Mouse (Mus musculus) liver, embryonic 16.5 days (tissue): Measurements from ENCODE around the gene Nudt8. TPM values are rescaled to one million over a fixed set of nuclear protein-coding genes. Genes with fewer than 3 reads are reported as not detected.

ENCODE experiments used
- ATAC-seq: fragments of 200-750 bp; cut with Nextera tagmentation; 2 replicates; pipeline ENCODE4 v1.8.0; 2017; ENCODE audit warnings: low read depth, mild to moderate bottlenecking, moderate number of reproducible peaks, moderate library complexity
- H3K27ac ChIP-seq: fragments of 300-500 bp; sonication (generic); 2 replicates; pipeline ENCODE4 v1.5.1; 2014; ENCODE audit warnings: mild to moderate bottlenecking, low read length
- H3K27me3 ChIP-seq: fragments of 300-500 bp; sonication (generic); 2 replicates; pipeline ENCODE4 v1.6.1; 2014; ENCODE audit warnings: low read depth, low read length, mixed read lengths; ENCODE audit not compliant: control insufficient read depth, insufficient read depth
- H3K36me3 ChIP-seq: fragments of 300-500 bp; sonication (generic); 2 replicates; pipeline ENCODE4 v1.6.1; 2014; ENCODE audit warnings: mild to moderate bottlenecking; ENCODE audit not compliant: control insufficient read depth, insufficient read depth
- H3K4me1 ChIP-seq: fragments of 300-500 bp; sonication (generic); 2 replicates; pipeline ENCODE4 v1.6.1; 2014; ENCODE audit warnings: low read depth, low read length, mixed read lengths; ENCODE audit not compliant: control insufficient read depth
- H3K4me2 ChIP-seq: fragments of 300-500 bp; sonication (generic); 2 replicates; pipeline ENCODE4 v1.6.1; 2014; ENCODE audit warnings: low read depth, low read length, mixed read lengths
- H3K4me3 ChIP-seq: fragments of 300-500 bp; sonication (generic); 2 replicates; pipeline ENCODE4 v1.5.1; 2014; ENCODE audit warnings: low read depth, mild to moderate bottlenecking, low read length
- H3K9ac ChIP-seq: fragments of 300-500 bp; sonication (generic); 2 replicates; pipeline ENCODE4 v1.6.1; 2014; ENCODE audit warnings: low read depth, low read length
- H3K9me3 ChIP-seq: fragments of 300-500 bp; sonication (generic); replicated peaks from 2 replicates; pipeline ENCODE4 v1.6.1; 2016; ENCODE audit warnings: low read length; ENCODE audit not compliant: control insufficient read depth
- WGBS: fragments of 180-500 bp; shearing (Covaris S2); extraction: QIAGEN DNeasy Blood & Tissue Kit; methylation state at CpG from one replicate; pipeline ENCODE4 v1.1.7; 2014; ENCODE audit not compliant: insufficient replicate concordance; 5-methylcytosine and 5-hydroxymethylcytosine counted together
- polyA plus RNA-seq: library from polyadenylated mRNA; unstranded; fragments of >200 nt; fragmentation: Nextera tagmentation; extraction: Ambion mirVana; gene quantifications from 2 replicates; pipeline ENCODE4 v1.2.1, GENCODE M21; 2015

The Nudt8 gene
- polyA plus RNA-seq, 1 experiment from 2014 or later, result 12.2 TPM

DNA sequence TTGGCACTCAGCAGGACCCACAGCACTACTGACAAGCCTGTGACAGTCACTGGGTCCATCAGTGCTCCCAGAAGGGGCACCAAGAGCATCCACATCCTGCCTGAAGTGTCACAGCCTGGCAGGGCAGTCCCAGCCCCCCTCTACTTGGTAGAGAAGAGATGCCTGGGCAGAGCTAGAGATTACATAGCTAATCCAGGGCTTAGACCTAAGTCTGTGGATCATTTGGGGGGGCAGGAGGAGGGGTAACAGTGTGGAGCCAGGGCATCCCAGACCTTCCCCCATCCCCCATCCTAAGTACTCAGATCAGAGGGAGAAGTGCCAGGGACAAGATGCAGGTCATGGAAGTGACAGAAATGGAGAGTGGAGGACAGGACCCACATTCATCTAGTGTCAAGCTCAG lies 14.4 kb downstream of the Nudt8 start:
- peak overlapping the region; percentile 71 for H3K27ac ChIP-seq
- no peak for ATAC-seq
- peaks cover 2% of the 10 kb centered on the region; the same call in 1 of the 2 replicates for H3K36me3 ChIP-seq
- H3K4me1 ChIP-seq, result peaks cover 47% of the 10 kb centered on the region
- H3K4me3 ChIP-seq, result no peak overlapping the region
- no peaks in the 10 kb centered on the region for H3K9me3 ChIP-seq
- no peaks in the 10 kb centered on the region for H3K27me3 ChIP-seq
- no peak overlapping the region for H3K4me2 ChIP-seq
- H3K9ac ChIP-seq, result no peak overlapping the region

DNA sequence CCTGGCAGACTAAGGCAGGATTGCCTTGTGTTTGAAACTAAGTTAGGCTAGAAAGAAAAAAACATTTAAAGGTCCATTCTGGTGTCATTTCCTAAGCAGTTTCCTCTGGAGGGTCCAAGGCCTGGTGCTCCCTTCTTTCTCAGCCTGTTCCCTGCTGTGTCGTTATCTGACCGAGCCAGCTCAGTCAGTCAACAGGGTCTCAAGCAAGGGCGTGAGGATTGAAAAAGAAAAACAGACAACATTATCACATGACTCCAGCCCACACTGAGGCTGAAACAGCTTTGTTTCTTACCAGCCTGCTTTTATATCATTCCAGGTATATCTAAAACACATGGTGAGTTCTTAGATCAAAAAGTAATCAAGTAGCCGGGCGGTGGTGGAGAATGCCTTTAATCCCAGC lies 15.3 kb downstream of the Nudt8 start:
- no peak overlapping the region for H3K4me3 ChIP-seq
- WGBS, result 16% methylated on average over 5 of the region's 5 CpGs
- peaks cover 47% of the 10 kb centered on the region for H3K4me1 ChIP-seq
- no peaks in the 10 kb centered on the region; the same call in 1 of the 2 replicates for H3K36me3 ChIP-seq
- H3K9ac ChIP-seq, result no peak overlapping the region
- peak overlapping the region; percentile 71 for H3K27ac ChIP-seq
- H3K9me3 ChIP-seq, result no peaks in the 10 kb centered on the region
- ATAC-seq, result peak; percentile 10; the same call in 1 of the 2 replicates
- H3K27me3 ChIP-seq, result no peaks in the 10 kb centered on the region
- no peak overlapping the region for H3K4me2 ChIP-seq

DNA sequence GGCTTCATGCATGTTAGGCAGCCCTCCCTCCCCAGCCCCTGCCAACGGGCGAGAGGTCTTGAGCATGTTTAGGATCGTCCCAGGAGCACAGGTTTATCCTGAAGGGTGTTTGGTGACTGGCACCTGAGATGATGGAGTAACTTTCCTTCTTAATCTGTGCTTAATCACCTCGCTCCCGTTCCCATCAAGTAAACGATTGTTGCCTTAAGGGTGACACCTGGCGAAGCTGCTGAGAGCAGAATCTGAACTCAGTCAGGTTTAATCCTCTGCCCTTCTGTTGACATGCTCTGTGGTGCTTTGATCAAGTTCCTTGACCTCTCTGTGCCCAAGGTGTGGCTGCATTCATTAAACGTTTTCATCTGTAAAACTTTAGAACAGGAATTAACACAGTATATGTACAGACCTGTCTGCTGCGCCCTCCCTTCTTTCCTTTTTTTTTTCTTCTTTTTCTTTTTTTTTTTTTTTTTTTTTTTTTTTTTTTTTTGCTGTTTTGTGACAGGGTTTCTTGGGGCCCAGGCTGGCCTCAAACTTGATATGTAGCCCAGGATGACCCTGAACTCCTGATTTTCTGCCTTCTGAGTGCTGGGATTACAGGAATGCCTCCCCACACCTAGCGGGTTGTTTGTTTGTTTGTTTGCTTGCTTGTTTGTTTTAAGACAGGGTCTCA lies 17.7 kb downstream of the Nudt8 start:
- Histone ChIP-seq H3K27ac (no peak overlapping the region), H3K4me1 (peaks cover 31% of the 10 kb centered on the region), H3K36me3 (no peaks in the 10 kb centered on the region), H3K9ac (no peak overlapping the region), H3K9me3 (no peaks in the 10 kb centered on the region), H3K4me2 (no peak overlapping the region), H3K4me3 (no peak overlapping the region), H3K27me3 (no peaks in the 10 kb centered on the region)
- 68% methylated on average over 10 of the region's 10 CpGs for WGBS
- no peak for ATAC-seq

DNA sequence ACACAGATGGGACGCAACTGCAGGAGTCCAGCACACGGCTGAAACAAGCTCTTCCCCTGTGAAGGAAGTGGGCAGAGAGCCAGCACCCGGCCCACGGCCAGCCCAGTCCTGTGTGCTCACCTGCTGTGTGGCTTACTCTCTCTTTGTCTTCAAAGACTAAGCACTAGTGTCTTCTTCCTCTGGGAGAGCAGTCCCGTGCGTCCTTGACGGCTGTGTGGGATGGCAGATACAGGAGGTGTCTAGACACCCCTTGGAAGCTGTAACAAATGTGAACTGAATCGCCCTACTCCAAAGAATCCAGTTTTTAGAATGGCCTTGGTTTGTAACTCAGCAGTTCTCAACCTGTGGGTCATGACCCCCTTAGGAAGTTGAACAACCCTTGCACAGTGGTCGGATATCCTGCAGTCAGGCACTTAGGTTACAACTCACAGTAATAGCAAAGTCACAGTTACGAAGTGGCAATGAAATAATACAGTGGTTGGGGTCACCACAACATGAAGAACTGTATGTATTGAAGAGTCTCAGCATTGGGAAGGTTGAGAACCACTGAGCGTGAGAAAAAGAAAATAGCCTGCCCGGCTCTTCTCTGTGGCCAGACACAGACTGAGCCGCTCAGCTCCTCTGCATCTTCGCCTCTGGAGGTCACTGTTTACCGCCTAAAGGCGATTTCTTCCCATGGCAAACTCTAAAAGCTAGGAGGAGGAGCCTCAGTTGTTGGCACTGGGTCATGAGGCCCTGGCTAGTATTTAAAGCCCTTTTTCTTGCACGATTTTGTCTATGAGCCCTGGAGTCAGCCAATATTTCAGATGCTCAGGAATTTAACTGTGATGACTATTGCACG lies 18.6 kb downstream of the Nudt8 start:
- Histone ChIP-seq H3K36me3 (no peaks in the 10 kb centered on the region), H3K9ac (peak overlapping the region; percentile 22; the same call in 1 of the 2 replicates), H3K27me3 (no peaks in the 10 kb centered on the region), H3K4me2 (peak overlapping the region; percentile 21; the same call in 1 of the 2 replicates), H3K4me3 (no peak overlapping the region), H3K4me1 (peaks cover 25% of the 10 kb centered on the region), H3K27ac (0 out of 2 replicates have a peak overlapping the region, but pooled peaks have one; percentile 14), H3K9me3 (no peaks in the 10 kb centered on the region)
- 29% methylated on average over 18 of the region's 18 CpGs for whole genome bisulfite sequencing
- ATAC-seq, result peak; percentile 78

DNA sequence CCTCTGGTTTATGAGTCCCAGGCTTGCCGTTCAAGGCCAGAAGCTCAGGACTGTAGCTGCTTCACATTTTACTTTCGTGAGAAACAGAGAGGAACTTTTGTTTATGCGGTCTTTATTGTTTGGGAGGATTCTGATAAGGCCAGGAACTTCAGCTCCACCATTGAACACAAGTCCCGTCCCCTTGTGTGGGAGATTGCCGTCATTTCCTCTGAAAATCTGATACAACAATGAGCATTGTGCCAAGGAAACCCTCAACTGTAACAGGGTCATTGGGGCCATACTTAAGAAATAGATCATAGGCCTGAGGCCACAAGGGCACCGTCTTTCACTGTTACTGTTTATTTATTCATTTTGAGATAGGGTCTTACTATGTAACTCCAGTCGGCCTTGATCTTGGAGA lies 22.8 kb downstream of the Nudt8 start:
- no peak for ATAC-seq
- no peak overlapping the region for H3K4me3 ChIP-seq
- peaks cover 12% of the 10 kb centered on the region for H3K4me1 ChIP-seq
- no peak overlapping the region for H3K27ac ChIP-seq
- 54% methylated on average over 7 of the region's 7 CpGs for WGBS
- no peak overlapping the region for H3K9ac ChIP-seq
- no peaks in the 10 kb centered on the region for H3K36me3 ChIP-seq
- H3K9me3 ChIP-seq, result no peaks in the 10 kb centered on the region; the same call in 1 of the 2 replicates
- H3K27me3 ChIP-seq, result no peaks in the 10 kb centered on the region
- no peak overlapping the region for H3K4me2 ChIP-seq

DNA sequence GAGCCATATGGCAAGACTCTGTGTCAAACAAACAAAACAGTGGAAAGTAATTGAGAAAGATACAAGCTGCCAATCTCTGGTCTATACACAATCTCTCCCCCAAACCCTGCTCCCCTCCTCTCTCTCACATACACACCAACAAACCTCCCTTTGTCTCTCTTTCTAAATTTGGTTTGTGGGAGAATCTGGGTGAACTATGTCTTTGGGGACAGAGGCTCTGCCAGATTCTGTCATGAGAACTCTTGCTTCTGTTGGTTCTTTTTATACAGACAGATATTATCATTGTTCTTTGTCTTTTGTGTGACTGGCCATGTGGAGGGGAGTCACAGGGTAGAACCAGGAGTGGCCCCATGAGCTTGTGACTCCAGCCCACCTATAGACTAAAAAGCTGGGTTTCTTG lies 27.2 kb downstream of the Nudt8 start:
- no peaks in the 10 kb centered on the region for H3K27me3 ChIP-seq
- no peak for ATAC-seq
- H3K4me2 ChIP-seq, result no peak overlapping the region
- H3K9me3 ChIP-seq, result no peaks in the 10 kb centered on the region; the same call in 1 of the 2 replicates
- no peaks in the 10 kb centered on the region for H3K4me1 ChIP-seq
- no peak overlapping the region for H3K27ac ChIP-seq
- no peaks in the 10 kb centered on the region for H3K36me3 ChIP-seq
- H3K9ac ChIP-seq, result no peak overlapping the region
- H3K4me3 ChIP-seq, result no peak overlapping the region

DNA sequence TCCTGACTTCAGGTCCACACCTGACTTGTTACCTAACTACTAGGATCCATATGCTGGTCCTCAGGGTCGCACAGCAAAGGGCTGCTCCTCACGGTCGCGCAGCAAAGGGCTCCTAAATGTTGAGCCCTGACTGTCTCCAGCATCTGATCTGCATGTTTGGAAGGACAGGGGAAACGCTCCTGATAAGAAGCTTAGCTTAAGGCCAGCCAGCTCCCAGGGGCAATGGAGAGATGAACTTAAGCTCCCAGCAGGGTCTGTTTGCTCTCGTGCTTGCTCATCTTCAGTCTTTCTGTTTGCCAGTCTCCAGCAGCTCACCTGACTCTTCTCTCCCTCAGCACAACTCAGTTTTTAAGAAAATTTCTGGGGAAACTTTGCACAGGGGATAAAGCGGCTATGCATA lies 32.3 kb downstream of the Nudt8 start:
- no peak overlapping the region for H3K4me2 ChIP-seq
- H3K9me3 ChIP-seq, result no peaks in the 10 kb centered on the region
- peaks cover 12% of the 10 kb centered on the region for H3K4me1 ChIP-seq
- 45% methylated on average over 7 of the region's 7 CpGs for WGBS
- no peak overlapping the region for H3K4me3 ChIP-seq
- no peaks in the 10 kb centered on the region for H3K27me3 ChIP-seq
- H3K9ac ChIP-seq, result no peak overlapping the region
- H3K36me3 ChIP-seq, result no peaks in the 10 kb centered on the region; the same call in 1 of the 2 replicates
- H3K27ac ChIP-seq, result peak overlapping the region; percentile 60
- no peak for ATAC-seq

DNA sequence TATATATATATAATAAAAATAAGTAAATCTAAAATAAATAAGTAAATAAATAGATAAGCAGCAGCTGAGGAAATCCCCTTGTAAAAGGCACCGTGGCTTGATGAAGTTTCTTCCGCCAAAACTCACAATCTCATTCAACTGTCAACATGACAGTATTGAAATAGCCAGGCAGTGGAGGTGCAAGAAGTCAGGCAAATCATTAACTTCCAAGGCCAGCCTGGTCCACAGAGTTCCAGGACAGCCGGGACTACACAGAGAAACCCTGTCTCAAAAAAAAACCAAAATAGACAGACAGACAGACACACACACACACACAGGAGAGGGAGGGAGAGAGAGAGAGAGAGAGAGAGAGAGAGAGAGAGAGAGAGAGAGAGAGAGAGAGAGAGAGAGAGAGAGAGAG lies 32.9 kb downstream of the Nudt8 start:
- Histone ChIP-seq H3K4me1 (peaks cover 17% of the 10 kb centered on the region), H3K9me3 (no peaks in the 10 kb centered on the region), H3K36me3 (no peaks in the 10 kb centered on the region; the same call in 1 of the 2 replicates), H3K4me3 (no peak overlapping the region), H3K27ac (peak overlapping the region; percentile 60), H3K4me2 (no peak overlapping the region), H3K9ac (no peak overlapping the region), H3K27me3 (no peaks in the 10 kb centered on the region)
- WGBS, result 57% methylated on average over 3 of the region's 3 CpGs
- ATAC-seq, result peak; percentile 57

DNA sequence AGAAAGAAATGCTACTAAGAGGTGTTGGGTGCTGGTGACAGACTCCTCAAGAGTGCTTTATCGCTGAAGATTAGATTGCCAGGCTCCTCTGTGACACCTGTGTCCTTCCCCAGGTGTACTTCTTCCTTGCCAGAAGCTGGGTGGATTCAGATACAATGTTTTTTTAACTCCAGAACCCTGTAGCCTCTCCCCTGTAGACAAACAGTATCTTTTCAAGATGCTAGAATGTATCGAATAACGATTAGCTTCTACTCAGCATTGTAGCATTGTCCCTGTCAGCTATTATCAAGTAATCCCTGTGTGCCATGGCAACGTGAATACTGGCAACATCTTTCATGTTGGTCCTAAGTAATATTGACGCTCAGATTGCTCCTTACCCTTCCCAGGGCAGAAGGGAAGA lies 33.4 kb downstream of the Nudt8 start:
- ATAC-seq, result no peak
- H3K4me1 ChIP-seq, result peaks cover 19% of the 10 kb centered on the region
- no peaks in the 10 kb centered on the region; the same call in 1 of the 2 replicates for H3K36me3 ChIP-seq
- no peaks in the 10 kb centered on the region for H3K9me3 ChIP-seq
- no peak overlapping the region for H3K4me3 ChIP-seq
- no peak overlapping the region for H3K4me2 ChIP-seq
- WGBS, result 60% methylated on average over 5 of the region's 5 CpGs
- no peaks in the 10 kb centered on the region for H3K27me3 ChIP-seq
- no peak overlapping the region for H3K9ac ChIP-seq
- peak overlapping the region; percentile 8; the same call in 1 of the 2 replicates for H3K27ac ChIP-seq
